Mouse (Mus musculus) regulatory T cell (primary cell): Measurements from ENCODE around the gene Lrrc41.

Source experiments
- in situ Hi-C: fragments of 300-600 bp; cut with MboI, MseI; formaldehyde crosslinking; loops from one replicate; pipeline ENCODE4 v1.15.1; 2025; ENCODE audit warnings: high pct_unique_total_duplicates

Gene Lrrc41

GRCm38 (mm10) chr4:116074861-116075620, at the start of gene Lrrc41, which contains the start of gene Uqcrh:
Gene Lrrc41 (plus strand): TSS chr4:116075269.
Gene Uqcrh (minus strand): TSS chr4:116075071.
- in situ Hi-C loops: no loop called here

GRCm38 (mm10) chr4:116032906-116033305, 42.2 kb upstream of the Lrrc41 start:
- in situ Hi-C loops: no loop called here

- in situ Hi-C loops: no loop called here
Measured at GRCm38 (mm10) chr4:116033374-116033773, 41.7 kb upstream of the Lrrc41 start.

DNA sequence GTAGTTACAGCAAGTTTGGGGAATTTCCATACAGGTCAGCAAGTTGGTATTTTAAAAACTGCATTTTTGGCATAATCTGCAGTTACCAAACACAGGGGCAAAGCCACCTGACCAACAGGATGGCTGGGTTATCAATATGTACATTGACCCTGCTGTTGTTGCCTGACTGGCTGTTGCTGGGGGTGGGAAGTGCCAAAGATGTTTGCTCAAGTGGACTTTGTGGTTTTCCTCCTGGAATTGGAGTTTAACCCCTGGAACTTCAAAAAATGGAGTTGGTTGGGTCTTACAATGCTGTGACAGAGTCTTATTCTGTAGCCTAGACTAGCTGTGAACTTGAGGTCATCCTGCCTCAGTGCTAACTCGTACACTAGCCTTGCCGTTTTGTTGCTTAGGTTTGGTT, 34.6 kb upstream of the Lrrc41 start:
- in situ Hi-C loops: no loop called here

DNA sequence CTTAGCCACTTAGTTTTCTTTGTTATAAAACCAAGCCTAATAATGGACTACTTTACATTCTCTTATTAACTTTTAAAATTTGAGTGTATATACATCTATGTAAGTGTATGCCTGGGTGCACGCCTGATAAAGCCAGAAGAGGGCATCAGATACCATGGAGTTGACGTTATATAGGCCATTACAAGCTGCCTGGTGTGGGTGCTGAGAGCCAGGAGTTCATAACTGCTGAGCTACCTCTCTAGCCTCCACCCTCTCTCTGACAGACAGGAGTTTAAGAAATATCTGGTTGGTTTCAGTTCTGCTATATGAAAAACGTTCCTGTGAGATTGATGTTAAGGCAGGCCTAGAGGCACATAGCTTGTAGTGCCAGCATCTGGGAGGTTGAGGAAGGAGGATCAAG, 32.9 kb upstream of the Lrrc41 start:
- in situ Hi-C loops: no loop called here

DNA sequence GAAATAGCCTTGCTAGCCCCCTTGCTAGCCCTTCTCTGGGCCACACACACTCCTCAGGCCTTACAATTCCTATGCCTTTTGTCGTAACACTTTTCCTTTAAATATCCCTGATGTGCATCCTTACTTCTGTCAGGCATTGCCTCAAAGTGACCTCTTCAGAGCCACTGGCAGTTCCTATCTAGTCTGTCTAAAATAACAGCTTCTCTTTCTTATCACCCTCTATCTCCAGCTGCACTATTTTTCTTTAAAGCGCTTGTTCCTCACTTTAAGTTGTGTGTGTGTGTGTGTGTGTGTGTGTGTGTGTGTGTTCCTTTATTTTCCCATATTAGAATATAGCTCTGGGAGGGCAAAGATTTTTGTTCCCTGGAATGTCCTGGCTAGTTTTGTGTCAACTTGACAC, 28.5 kb upstream of the Lrrc41 start:
- in situ Hi-C loops: no loop called here

DNA sequence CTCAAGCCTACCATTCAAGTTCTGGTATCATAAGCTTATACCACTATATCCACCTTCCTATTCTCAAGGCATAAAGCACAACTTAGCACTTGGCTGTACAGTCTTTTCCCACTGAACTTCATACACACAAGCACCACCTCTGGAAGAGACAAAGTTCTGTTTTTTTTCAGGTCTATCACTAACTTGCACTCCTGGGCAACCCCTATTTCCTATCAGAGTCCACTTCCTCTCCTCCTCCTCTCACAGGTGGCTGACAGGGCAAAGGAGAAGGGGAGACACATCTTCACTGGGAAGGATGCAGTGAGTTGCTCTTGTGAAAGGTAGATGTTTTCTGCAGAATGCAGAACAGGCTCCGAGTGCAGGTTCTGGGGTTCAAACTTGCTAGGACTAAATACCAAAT, 27.4 kb upstream of the Lrrc41 start:
- in situ Hi-C loops: no loop called here

- in situ Hi-C loops: no loop called here
Measured at GRCm38 (mm10) chr4:116048130-116048920, 26.7 kb upstream of the Lrrc41 start.

DNA sequence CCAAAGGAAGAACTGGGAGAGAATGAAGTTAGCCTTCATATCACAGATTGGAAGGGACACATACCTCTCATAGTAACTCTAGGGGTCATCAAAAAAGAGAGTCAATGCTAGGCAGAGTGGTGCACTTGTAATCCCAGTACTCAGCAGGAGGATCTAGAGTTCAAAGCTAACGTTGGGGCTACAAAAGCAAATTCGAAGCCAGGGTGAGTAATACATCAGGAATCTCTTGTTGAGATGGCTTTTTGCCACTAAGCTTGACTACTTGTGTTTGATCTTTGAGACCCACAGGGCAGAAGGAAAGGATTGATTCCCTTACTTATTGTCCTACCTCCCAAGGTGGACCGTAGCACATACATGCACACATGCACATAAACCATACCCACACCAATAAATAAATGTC, 25.9 kb upstream of the Lrrc41 start:
- in situ Hi-C loops: no loop called here

DNA sequence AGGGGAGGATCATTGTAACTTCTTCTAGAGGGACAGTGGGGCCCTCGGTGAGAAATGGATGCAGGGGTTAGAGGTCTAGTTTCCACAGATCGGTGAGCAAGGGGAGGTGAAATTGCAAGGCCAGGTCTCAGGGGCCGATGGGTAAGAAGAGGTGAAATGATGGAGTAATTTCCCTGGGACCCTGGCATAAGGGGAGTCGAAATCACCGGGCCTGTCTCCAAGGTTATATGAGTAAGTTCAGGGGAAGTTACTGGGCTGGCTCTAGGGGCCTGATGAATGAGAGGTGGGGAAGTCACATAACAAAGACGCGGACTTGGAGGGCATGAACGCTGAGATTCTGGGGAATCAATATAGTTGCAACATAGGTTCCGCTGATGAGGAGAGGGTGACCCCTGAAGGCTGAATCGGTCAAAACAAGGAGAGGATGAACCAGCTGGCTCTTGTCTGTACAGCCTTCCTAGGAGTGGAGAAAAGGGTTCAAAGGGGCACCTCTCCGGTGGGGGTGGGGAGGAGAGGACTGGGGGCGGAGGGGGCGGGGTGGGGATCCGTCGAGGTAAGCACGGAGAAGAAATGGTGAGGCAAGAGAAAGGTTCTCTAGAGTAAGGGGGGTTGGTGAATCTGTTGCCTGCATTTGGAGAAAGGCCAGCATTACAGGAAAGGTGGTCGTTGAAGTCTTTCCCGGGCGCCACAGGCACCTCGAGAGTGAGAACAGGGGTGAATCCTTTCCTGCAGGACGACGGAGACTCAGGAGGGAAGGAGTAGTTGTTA, 22.4 kb upstream of the Lrrc41 start:
- in situ Hi-C loops: loop anchor here (5.0 kb wide), 1 partner anchor 40 kb away; no protein-coding TSS in a partner anchor

DNA sequence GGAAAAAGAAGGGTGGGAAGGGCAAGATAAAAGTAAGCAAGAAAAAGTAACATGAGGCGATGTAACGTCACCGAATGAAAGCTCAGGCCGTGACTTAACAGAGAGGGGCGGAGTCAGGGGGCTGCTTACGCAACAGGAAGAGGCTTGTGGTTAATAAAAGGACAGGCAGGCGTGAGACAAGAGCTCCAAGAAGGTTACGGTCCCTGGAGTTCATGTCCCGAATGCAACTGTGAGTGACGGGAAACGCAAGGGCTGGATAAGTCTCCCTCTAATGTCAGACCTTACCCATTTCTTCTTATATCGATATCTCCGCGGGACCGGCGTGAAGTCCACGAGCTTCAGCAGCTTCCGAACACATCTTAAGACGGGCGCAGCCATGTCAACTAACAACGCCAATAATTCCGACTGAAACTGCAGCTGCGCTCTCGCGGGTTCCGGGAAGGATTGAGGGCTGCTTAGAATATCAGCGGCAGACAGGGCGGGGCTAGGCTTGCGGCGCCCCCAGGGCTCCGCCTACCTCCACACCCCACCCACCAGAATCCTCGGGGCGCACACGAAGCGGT, 21.6 kb upstream of the Lrrc41 start, which contains the start of gene Nsun4:
TSS of gene Nsun4 (minus strand) at position 478 of the 563 bp plus-strand sequence.
- in situ Hi-C loops: loop anchor here (5.0 kb wide), 1 partner anchor 41 kb away; no protein-coding TSS in a partner anchor

- in situ Hi-C loops: no loop called here
Measured at GRCm38 (mm10) chr4:116057559-116057958, 17.5 kb upstream of the Lrrc41 start.

DNA sequence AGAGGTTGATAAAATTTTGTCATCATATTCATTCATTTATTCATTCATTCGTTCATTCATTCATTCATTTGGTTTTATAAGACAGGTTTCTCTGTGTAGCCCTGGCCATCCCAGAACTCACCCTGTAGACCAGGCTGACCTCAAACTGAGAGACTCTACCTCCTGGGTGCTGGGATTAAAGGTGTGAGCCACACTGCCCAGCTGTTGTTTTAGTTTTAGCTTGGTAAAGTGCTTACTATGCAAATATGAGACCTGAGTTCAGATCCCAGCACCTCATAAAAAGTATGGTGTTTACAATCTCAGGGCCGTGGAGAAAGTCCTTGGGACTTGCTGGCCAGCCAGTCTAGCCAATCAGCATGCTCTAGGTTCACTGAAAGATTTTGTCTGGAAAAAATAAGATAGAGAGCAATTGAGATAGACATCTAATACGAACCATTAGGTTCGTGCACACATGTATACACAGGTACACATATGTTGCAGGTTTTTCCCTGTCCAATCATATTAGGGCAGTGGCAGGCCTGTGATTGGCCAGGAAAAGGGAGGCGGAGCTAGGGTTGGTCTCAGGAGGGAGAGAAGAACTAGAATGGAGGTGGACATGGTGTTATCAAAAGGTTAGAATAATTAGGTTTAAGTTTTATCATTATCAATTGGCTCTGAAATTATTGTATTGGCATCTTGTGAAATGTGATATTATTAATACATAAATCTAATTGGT, 15.9 kb upstream of the Lrrc41 start:
- in situ Hi-C loops: no loop called here

DNA sequence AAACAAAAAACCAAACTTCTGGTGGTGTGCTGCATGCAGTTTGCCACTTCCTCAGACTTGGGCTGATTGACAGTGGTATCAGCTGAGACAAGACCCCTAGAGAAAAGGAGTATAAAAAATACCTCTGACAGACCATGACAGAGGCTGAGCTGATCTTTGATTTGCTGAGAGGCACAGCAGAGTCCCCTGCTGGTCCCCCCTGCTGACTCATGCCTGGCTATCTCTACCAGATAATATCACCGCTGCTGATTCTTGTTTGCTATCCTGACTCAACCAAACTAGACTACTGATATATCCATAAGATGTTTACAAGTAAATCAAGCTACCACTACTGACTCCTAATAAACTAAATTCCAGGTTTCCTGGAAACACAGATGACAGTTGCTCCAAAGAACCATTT, 11.2 kb upstream of the Lrrc41 start:
- in situ Hi-C loops: no loop called here

GRCm38 (mm10) chr4:116070116-116070515, 5.0 kb upstream of the Lrrc41 start:
- in situ Hi-C loops: no loop called here

- in situ Hi-C loops: no loop called here
Measured at GRCm38 (mm10) chr4:116073146-116073545, 1.9 kb upstream of the Lrrc41 start.

GRCm38 (mm10) chr4:116074145-116074675, 859 bp upstream of the Lrrc41 start:
- in situ Hi-C loops: no loop called here

DNA sequence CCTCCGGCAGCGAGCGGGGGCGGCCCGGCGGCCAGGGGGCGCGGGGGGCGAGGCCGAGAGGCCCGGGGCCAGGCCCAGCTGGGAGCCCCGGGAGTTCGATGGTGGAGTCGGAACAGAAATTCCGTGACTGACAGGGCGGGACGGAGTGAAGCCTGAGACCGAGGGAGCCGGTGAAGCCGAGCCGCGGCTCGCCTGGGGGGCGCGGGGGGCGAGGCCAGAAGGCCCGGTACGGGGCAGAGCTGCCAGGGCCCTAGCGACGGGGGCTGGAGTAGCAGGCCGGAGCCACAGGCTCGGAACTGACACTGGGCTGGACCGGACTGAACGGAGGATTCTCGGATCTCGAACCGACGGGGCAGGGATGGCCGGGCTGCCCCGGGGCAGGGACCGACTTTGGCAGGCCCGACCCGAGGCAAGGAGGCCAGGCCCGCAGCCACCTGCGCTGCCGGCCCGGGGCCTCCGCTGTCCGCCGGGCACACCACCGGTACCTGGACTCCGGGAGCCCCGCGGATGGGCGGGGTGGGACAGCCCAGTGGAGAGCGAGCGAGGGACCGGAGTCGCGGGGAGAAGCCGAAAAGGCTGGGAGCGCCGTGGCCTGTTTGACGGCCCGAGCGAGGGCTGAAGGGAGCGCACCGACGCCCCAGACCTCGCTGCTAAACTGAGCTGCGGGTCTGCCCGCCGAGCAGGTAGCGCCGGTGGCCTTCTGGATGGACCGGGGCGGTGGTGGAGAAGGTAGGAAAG, 731 bp downstream of the Lrrc41 start:
- in situ Hi-C loops: no loop called here

DNA sequence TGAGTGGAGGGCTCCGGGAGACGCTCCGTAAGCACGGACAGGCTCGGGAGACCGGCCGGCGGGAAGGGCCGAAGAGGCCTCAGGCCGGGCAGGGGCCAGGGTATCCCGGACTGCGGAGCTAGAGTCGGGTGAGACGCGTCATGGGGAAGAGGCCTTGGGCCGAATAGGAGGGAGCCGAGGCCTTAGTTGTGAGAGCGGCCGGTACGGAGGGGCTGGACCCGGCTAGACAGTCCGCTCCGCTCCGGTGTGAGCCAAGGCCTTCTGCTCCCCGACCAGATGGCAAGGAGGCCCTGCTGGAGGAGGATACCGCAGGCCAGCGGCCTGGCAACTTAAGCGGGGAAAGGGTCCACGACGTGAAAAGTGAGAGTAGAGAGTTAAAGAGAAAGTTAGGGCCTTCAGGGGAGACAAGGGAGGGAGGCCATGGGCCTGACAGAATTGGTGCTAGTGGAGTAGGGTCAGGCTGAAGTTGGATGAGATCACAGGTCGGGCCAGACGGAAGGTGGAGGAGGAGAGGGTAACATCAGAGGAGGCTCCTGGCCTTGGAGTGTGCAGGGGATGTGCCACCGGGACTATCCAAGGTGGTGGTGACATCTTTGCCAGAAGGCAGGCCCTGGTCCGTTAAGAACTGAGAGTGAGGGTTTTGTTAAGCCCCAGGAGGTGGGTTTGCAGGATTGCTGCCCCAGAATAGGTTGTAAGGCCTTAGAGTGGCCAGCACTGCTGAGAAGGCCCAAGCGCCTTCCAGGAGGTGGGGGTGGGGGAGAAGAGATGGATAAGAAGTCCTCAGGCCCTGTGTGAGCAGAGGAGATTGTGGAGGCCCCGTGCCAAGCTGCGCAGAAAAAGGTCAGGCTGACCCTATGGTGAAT, 1.5 kb downstream of the Lrrc41 start:
- in situ Hi-C loops: no loop called here
